Mouse (Mus musculus): ENCODE data around the gene Cox5a. TPM values are rescaled to one million over a fixed set of nuclear protein-coding genes. Genes with fewer than 3 reads are reported as not detected.

The Cox5a gene
- polyA plus RNA-seq, 1 experiment from 2014 or later: 767 TPM

DNA sequence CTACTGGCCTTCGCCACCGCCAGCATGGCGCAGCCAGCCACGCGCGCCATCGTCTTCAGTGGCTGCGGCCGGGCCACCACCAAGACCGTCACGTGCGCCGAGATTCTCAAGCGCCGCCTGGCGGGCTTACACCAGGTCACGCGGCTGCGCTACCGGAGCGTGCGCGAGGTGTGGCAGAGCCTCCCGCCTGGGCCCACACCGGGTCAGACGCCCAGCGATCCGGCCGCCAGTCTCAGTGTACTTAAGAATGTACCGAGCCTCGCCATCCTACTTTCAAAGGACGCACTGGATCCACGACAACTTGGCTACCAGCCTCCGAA lies 16.7 kb upstream of the Cox5a start:
- 1% methylated on average over 34 of the region's 34 CpGs for WGBS
- H3K27me3 ChIP-seq (replicated peaks): peaks cover 36% of the 10 kb centered on the region
- H3K9ac ChIP-seq: peak overlapping the region; percentile 53
- H3K36me3 ChIP-seq (replicated peaks): no peaks in the 10 kb centered on the region
- ATAC-seq (replicated peaks): peak; percentile 57
- peak overlapping the region; percentile 77 for H3K27ac ChIP-seq
- peaks cover 56% of the 10 kb centered on the region for H3K4me1 ChIP-seq
- H3K4me3 ChIP-seq: peak overlapping the region; percentile 47
- peak overlapping the region; percentile 98 for H3K4me2 ChIP-seq
- no peaks in the 10 kb centered on the region for H3K9me3 ChIP-seq

DNA sequence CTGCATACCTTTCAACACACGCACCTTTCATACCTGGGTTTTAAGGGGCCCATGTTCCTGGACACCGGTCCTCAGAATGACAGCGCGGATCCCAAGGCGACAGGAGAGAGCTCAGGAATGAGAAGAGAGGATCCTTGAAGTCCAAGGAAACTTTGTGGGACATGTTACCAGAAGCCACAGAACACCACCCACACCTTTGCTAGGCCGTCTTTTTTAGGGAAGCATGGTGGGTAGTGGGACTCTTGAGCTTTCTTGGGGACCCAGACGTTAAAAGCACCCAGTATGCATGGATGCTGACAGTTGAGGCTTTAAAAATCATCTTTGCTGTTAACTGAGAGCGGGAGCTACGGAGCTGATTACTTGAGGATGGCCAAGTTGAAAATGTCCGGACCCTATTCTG lies 16.2 kb upstream of the Cox5a start:
- Histone ChIP-seq H3K4me3 (peak overlapping the region; percentile 47), H3K9ac (no peak overlapping the region; the same call in 1 of the 2 replicates), H3K36me3 (replicated peaks) (no peaks in the 10 kb centered on the region), H3K27me3 (replicated peaks) (peaks cover 36% of the 10 kb centered on the region), H3K9me3 (no peaks in the 10 kb centered on the region), H3K4me2 (peak overlapping the region; percentile 98), H3K4me1 (peaks cover 56% of the 10 kb centered on the region), H3K27ac (peak overlapping the region; percentile 77)
- ATAC-seq (replicated peaks): no peak
- 47% methylated on average over 10 of the region's 10 CpGs for WGBS

DNA sequence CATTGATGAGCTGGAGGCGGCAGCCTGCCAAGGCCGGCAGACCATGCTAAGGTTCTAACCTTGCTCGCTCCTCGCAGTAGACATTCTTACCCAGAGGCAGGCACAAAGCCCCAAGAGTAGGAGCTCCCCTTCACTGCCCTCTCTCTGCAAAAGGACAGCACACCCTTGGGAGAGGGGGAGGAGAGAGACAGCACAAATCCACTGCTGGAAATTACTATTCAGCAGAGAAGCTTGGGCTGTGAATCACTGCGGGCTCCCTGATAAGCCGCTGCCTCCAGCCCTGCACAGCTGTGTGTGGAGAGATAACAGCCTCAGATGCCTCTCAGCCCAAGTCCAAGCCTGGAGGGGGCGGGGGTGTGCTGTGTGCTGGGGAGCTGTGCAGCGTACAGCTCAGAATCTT lies 15.4 kb upstream of the Cox5a start:
- peak; percentile 92 for ATAC-seq (replicated peaks)
- Histone ChIP-seq H3K9me3 (no peaks in the 10 kb centered on the region), H3K27me3 (replicated peaks) (peaks cover 31% of the 10 kb centered on the region), H3K36me3 (replicated peaks) (no peaks in the 10 kb centered on the region), H3K4me2 (peak overlapping the region; percentile 98), H3K9ac (no peak overlapping the region), H3K4me3 (peak overlapping the region; percentile 7), H3K27ac (peak overlapping the region; percentile 77), H3K4me1 (peaks cover 56% of the 10 kb centered on the region)
- 5% methylated on average over 8 of the region's 8 CpGs for WGBS

DNA sequence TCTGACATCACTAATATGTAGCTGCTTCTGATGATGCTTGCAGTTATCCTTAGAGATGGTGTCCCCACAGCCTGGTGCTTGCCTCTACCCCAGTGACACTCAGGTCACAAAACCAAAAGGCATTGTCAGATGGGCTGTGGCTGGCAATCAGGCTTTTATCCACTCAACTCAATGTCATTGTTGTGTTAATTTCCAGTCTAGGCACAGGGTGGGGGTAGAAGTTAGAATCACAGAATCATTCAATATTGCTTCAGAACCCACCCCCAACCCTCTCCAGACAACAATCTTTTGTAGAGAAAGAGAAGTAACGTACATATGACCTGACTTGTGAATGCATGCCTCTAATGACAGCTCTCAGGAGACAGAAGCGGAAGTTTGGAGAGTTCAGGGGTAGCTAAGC lies 10.5 kb upstream of the Cox5a start:
- peaks cover 9% of the 10 kb centered on the region for H3K4me1 ChIP-seq
- no peak overlapping the region for H3K4me2 ChIP-seq
- no peak for ATAC-seq (replicated peaks)
- H3K9me3 ChIP-seq: no peaks in the 10 kb centered on the region
- 59% methylated on average over 2 of the region's 2 CpGs for whole genome bisulfite sequencing
- H3K27ac ChIP-seq: no peak overlapping the region
- H3K27me3 ChIP-seq (replicated peaks): 0 out of 2 replicates have a peak, but pooled peaks cover 4% of the 10 kb centered on the region
- no peak overlapping the region for H3K9ac ChIP-seq
- H3K36me3 ChIP-seq (replicated peaks): no peaks in the 10 kb centered on the region
- H3K4me3 ChIP-seq: no peak overlapping the region

DNA sequence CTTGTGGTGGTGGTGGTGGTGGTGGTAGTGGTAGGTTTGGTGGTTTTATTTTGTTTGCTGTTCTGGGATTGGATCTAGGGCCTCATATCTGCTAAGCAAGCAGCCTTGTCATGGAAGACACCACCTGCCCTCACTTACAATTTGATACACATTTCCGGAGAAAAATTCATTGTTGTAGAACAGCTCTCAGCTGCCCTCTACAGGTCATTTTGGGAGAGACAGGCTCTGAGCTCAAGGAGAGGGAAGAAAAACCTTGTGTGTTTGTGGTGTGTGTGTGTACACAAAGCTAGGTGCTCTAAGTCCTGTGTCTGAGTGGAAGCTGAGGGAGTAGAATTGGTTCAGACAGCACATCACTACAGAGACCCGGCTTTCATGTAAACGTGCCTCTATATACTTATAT lies 4.0 kb upstream of the Cox5a start:
- H3K4me2 ChIP-seq: no peak overlapping the region
- no peak for ATAC-seq (replicated peaks)
- H3K4me3 ChIP-seq: no peak overlapping the region
- H3K27me3 ChIP-seq (replicated peaks): no peaks in the 10 kb centered on the region
- peak overlapping the region; percentile 66 for H3K27ac ChIP-seq
- WGBS: 12% methylated on average over 3 of the region's 3 CpGs
- H3K9me3 ChIP-seq: no peaks in the 10 kb centered on the region
- H3K36me3 ChIP-seq (replicated peaks): no peaks in the 10 kb centered on the region
- no peak overlapping the region for H3K9ac ChIP-seq
- H3K4me1 ChIP-seq: peaks cover 6% of the 10 kb centered on the region

DNA sequence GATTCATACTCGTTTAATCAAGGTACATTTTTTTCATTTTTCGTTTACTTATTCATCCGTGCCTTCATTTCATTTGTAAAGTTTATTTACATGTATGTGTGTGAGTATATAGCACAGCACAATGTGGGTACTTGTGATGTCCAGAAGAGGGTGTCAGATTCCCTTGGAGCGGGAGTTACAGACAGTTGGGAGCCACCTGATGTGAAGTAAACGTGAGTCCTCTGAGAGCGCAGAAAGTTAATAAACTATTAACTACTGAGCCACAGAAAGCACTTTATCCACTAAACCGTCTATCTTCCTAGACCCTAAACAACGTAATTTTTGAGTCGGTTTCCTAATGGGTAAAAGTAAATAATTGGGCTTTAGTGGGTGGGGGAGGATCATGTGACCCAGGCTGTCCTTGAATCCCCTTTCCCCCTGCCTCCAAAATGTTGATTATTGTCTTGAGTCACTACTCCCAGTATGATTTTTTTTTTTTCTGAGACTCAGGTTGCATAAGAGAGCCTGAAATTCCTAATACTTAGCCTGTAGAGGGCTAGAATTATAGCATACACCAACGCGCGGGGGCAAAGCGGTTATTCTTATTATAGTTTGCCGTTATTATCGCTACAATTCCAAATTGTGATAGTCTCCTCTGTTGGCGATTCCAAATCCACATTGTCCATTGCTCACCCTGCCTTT lies 559 bp upstream of the Cox5a start:
- H3K9me3 ChIP-seq: no peaks in the 10 kb centered on the region
- peak overlapping the region; percentile 83 for H3K4me2 ChIP-seq
- H3K27ac ChIP-seq: peak overlapping the region; percentile 91
- H3K9ac ChIP-seq: peak overlapping the region; percentile 40
- peak overlapping the region; percentile 92 for H3K4me3 ChIP-seq
- WGBS: 24% methylated on average over 16 of the region's 16 CpGs
- ATAC-seq (replicated peaks): peak; percentile 43
- no peaks in the 10 kb centered on the region for H3K36me3 ChIP-seq (replicated peaks)
- H3K4me1 ChIP-seq: peaks cover 37% of the 10 kb centered on the region
- H3K27me3 ChIP-seq (replicated peaks): no peaks in the 10 kb centered on the region

DNA sequence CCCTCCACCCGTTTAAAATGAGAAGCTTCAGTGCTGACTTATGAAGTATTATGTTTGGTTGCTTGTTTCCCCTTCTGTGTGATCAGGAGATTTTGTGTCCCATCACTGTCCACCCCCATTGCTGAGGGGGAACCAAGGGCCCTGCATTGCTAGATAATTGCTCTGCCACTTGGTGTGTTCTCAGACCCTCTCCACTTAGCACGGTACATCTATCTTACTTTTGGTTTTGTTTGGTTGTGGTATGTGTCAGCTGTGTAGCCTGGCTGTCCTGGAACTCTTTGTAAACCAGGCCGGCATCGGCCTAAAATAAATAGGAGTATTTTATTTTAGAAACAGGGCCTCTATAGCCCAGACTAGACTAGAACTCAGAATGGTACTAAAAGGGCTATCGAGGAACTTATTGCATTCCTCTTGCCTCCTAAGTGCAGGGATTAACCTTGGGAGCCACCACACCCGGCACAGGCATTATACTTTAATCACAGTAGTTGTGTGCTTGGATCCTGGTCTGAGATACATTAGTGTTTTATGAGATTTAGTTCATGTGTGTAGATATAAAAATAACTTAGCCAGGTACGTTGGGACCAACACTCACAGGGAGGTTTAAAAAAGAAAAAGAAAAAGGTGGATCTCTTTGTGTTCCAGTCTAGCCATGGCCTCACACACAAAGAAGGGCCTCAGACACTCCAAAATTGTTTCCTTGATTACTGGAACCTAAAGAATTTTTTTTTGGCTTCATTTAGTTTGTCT lies 1.2 kb downstream of the Cox5a start:
- Histone ChIP-seq H3K4me2 (peak overlapping the region; percentile 83), H3K36me3 (replicated peaks) (no peaks in the 10 kb centered on the region), H3K9ac (peak overlapping the region; percentile 98), H3K27ac (peak overlapping the region; percentile 91; the same call in 1 of the 2 replicates), H3K27me3 (replicated peaks) (no peaks in the 10 kb centered on the region), H3K4me3 (peak overlapping the region; percentile 92), H3K4me1 (peaks cover 39% of the 10 kb centered on the region), H3K9me3 (no peaks in the 10 kb centered on the region)
- 37% methylated on average over 7 of the region's 7 CpGs for WGBS
- no peak for ATAC-seq (replicated peaks)

DNA sequence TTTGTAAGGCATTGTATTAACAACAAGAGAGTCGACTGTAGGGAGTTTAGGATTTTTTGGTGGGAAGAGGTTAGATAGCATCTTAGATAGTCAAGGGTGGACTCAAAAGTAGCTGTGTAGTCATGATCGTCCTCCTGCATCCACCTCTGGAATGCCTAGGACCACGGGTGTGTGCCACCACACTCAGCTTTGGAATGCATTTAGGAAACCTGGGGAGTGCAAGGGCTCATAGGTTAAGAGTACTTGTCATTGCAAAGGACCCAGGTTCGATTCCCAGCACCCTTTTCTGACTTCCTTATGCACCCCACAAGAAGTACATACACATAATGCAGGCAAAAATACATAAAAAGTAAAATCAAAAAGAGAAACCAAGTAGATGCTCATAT lies 1.8 kb downstream of the Cox5a start:
- Histone ChIP-seq H3K4me3 (peak overlapping the region; percentile 92), H3K4me2 (peak overlapping the region; percentile 83), H3K36me3 (replicated peaks) (no peaks in the 10 kb centered on the region), H3K9ac (no peak overlapping the region), H3K27me3 (replicated peaks) (no peaks in the 10 kb centered on the region), H3K9me3 (no peaks in the 10 kb centered on the region), H3K4me1 (peaks cover 39% of the 10 kb centered on the region), H3K27ac (no peak overlapping the region)
- no peak for ATAC-seq (replicated peaks)
- WGBS: 85% methylated on average over 4 of the region's 4 CpGs

DNA sequence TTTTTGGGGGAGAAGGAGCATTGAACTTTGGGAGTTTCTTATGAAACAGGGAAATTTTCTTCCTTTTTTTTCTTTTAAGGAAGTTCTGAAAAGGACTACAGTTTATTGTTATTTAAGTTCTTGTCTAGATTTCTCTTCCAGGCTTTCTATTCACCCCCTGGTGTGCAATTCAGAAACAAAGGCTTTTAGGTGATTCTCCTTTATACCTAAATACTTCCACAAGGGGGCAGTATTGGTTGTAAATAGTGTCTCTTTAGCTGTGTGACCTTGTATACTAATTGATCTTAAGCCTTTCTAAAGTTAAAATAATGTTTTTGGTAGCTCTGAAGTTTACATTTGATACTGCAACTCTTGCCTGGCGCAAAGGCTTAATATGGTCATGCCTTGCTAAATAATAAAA lies 2.7 kb downstream of the Cox5a start:
- 85% methylated on average over 1 of the region's 1 CpGs for WGBS
- Histone ChIP-seq H3K36me3 (replicated peaks) (no peaks in the 10 kb centered on the region), H3K9ac (no peak overlapping the region), H3K27ac (no peak overlapping the region), H3K4me3 (no peak overlapping the region), H3K27me3 (replicated peaks) (no peaks in the 10 kb centered on the region), H3K4me2 (peak overlapping the region; percentile 83; the same call in 1 of the 2 replicates), H3K4me1 (peaks cover 39% of the 10 kb centered on the region), H3K9me3 (no peaks in the 10 kb centered on the region)
- ATAC-seq (replicated peaks): no peak

DNA sequence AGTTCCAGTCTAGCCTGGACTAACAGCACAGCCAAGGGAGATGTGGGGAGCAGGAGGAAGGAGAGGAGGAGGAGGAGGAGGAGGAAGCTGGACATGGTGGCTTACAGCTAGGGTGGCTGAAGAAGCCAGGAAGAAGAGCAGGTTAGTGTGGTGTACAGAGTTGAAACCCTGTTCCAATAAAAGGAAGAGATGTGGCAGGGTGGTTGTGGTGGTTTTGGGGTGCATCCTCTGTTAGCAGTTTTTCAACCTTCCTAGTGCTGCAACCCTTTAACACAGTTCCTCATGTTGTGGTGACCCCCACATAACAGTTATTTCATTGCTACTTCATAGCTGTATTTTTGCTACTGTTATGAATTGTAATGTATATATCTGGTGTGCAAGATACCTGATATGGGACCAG lies 3.4 kb downstream of the Cox5a start:
- Histone ChIP-seq H3K4me1 (peaks cover 39% of the 10 kb centered on the region), H3K4me3 (no peak overlapping the region), H3K9ac (no peak overlapping the region), H3K9me3 (no peaks in the 10 kb centered on the region), H3K27ac (no peak overlapping the region), H3K4me2 (no peak overlapping the region), H3K36me3 (replicated peaks) (no peaks in the 10 kb centered on the region), H3K27me3 (replicated peaks) (no peaks in the 10 kb centered on the region)
- ATAC-seq (replicated peaks): no peak

DNA sequence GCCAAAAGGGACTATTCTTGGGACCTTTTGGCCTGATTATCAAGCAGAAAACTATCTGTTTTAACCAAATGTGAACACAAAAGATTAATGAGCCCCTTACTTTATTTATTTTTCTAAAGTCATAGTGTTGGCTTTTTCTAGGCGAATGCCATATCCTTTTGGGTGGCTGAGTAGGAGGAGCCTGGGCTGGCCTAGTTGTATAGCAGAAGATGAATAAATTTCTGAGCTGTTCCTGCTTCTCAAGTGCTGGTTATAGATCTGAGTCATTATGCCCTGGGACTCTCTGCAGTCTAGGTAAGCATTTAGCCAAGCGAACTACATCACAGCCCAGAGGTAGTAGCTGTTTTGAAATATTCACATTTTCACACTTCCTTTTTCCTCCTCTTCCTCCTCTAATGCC lies 4.4 kb downstream of the Cox5a start:
- H3K9me3 ChIP-seq: no peaks in the 10 kb centered on the region

DNA sequence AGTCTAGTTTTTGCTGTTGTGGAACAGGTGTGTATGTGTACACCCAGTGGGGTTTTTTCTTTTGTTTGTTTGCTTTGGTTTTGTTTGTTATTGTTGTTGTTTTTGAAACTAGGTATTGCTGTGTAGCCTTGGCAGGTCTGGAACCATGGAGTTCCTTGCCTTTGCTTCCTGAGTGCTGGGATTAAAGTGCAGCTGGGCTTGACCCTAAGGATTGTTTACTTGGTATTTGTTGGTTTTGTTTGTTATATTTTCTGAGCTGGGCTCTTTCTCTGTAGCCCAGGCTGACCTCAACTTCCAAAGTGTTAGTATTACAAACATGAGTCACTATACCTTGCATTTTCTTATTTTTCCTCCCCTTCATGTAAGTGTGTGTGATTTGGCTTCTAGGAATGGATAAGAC lies 5.4 kb downstream of the Cox5a start:
- Histone ChIP-seq H3K36me3 (replicated peaks) (peaks cover 3% of the 10 kb centered on the region), H3K4me3 (no peak overlapping the region), H3K27me3 (replicated peaks) (no peaks in the 10 kb centered on the region), H3K9ac (no peak overlapping the region), H3K4me2 (no peak overlapping the region), H3K4me1 (peaks cover 35% of the 10 kb centered on the region), H3K9me3 (no peaks in the 10 kb centered on the region), H3K27ac (no peak overlapping the region)
- ATAC-seq (replicated peaks): no peak

More for the DNA sequence above, 4.4 kb downstream of the Cox5a start:
- no peak overlapping the region for H3K4me3 ChIP-seq
- no peaks in the 10 kb centered on the region for H3K36me3 ChIP-seq (replicated peaks)
- no peak overlapping the region; the same call in 1 of the 2 replicates for H3K9ac ChIP-seq
- no peaks in the 10 kb centered on the region for H3K27me3 ChIP-seq (replicated peaks)
- H3K27ac ChIP-seq: no peak overlapping the region
- no peak for ATAC-seq (replicated peaks)
- WGBS: 88% methylated on average over 2 of the region's 2 CpGs
- peaks cover 36% of the 10 kb centered on the region for H3K4me1 ChIP-seq
- H3K4me2 ChIP-seq: no peak overlapping the region

DNA sequence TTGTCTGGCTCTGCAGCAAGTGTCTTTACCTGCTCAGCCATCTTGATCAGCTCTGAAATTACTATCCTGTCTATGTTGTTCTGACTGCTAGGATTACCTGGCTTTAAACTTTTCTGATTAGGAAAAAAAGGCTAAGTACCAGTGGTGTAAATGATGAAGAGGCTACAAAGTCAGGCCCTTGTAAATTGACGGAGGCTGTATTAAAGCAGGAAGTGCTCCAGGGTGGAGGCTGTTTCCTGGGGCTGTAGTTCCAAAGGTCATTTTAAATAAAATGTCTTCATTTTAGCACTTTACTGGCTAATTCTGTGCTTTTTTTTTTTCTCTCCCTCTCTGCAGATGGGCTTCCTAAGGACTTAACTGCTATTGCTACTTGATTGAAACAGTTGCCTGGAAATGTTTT lies 10.9 kb downstream of the Cox5a start:
- Histone ChIP-seq H3K27me3 (replicated peaks) (no peaks in the 10 kb centered on the region), H3K36me3 (replicated peaks) (peaks cover 15% of the 10 kb centered on the region), H3K27ac (no peak overlapping the region), H3K9ac (no peak overlapping the region), H3K4me2 (no peak overlapping the region), H3K9me3 (no peaks in the 10 kb centered on the region), H3K4me1 (peaks cover 5% of the 10 kb centered on the region), H3K4me3 (no peak overlapping the region)
- no peak for ATAC-seq (replicated peaks)
- 94% methylated on average over 1 of the region's 1 CpGs for WGBS

Measured in midbrain, embryonic 15.5 days (tissue).